Mouse (Mus musculus) testis, adult 2 months (tissue): Measurements from ENCODE around the gene Elp5.

Source experiments
- CTCF ChIP-seq: fragments of 200-500 bp; IDR thresholded peaks from 2 replicates; pipeline ENCODE4 v1.5.1; 2012; ENCODE audit warnings: low read depth, mild to moderate bottlenecking, inconsistent platforms, low read length, moderate library complexity; ENCODE audit not compliant: control insufficient read depth, insufficient read depth, insufficient replicate concordance
- POLR2A ChIP-seq: fragments of 200-500 bp; IDR thresholded peaks from 2 replicates; pipeline ENCODE4 v1.6.1; 2012; ENCODE audit warnings: low read depth, mild to moderate bottlenecking, inconsistent platforms, low read length, moderate library complexity; ENCODE audit not compliant: control insufficient read depth

DNA sequence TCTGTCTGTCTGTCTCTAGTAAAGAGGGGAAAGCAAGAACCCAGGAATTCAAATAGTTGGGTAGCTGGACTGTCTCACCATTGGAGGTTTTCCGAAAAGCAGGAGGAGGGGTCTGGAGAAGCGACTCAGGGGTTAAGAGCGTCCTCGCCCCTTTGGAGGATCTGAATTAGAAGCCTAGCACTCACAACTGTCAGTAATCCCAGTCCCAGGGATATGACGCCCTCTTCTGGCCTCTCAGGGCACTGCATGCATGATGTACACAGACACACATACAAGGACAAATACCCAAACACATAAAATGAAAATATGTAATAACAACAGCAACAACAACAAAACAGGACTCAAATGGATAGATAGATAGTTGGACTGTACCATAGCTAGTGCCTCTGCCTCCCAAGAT, 21.7 kb downstream of the Elp5 start:
- TF ChIP-seq POLR2A (no peak), CTCF (peak; percentile 49; the same call in 1 of the 2 replicates)
